Mouse (Mus musculus) lung, postnatal 4 days (tissue): ENCODE results near the gene Gab2.
A peak's percentile ranks its signal among the peaks of the same experiment; 100 is the strongest.

Experiments
- DNase-seq, 2 experiments: peaks; one replicate each; pipeline ENCODE4 v3.0.0; 2021

The Gab2 gene

DNA sequence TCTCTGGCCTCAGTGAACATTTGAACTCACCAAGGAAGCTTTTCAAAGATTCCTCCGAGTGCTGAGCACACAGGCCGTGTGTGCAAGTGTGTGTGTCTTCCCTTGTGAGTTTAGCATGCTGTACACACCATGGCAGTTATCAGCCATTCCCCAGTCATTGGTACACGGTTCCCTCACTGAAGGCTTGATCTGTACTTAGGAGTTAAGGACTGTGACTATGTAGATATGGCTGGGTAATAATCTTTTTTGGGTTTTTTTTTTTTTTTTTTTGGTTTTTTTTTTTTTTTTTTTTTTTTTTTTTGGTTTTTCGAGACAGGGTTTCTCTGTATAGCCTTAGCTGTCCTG, 265.4 kb downstream of the Gab2 start:
- DNase-seq, result no peak

DNA sequence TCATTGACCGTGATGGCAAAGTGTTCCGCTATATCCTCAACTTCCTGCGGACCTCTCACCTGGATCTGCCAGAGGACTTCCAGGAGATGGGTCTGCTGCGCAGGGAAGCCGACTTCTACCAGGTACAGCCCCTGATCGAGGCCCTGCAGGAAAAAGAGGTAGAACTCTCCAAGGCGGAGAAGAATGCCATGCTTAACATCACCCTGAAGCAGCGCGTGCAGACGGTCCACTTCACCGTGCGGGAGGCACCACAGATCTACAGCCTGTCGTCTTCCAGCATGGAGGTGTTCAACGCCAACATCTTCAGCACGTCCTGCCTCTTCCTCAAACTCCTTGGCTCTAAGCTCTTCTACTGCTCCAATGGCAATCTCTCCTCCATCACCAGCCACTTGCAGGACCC, 266.1 kb downstream of the Gab2 start:
- no peak for DNase-seq

- no peak for DNase-seq
Observed at GRCm38 (mm10) chr7:97348318-97348717, 266.9 kb downstream of the Gab2 start.

DNA sequence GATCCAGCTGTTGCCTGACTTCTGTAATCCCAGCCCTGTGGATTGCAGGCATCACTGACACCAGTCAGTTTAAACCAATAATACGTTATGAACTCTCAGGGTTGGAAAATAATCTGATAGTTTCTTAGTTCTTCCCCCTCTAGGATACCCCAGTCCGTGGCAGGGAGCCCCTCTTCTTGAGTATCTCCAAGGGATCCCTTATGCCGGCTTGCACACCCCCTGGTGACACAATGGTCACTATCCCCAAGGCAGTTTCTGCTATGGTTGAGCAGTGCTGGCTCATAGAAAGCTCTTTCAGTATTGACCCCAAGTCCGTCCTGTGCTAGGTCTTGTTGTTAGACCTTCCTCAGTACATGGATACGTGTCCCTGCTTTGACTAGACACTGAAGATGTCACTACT, 267.4 kb downstream of the Gab2 start:
- DNase-seq, result no peak

- DNase-seq, result no peak
Observed at GRCm38 (mm10) chr7:97349438-97349837, 268.1 kb downstream of the Gab2 start.

GRCm38 (mm10) chr7:97350891-97351290, 269.5 kb downstream of the Gab2 start:
- no peak for DNase-seq

GRCm38 (mm10) chr7:97351792-97352513, 270.6 kb downstream of the Gab2 start:
- no peak for DNase-seq

GRCm38 (mm10) chr7:97353356-97353755, 272.0 kb downstream of the Gab2 start:
- DNase-seq, result no peak

DNA sequence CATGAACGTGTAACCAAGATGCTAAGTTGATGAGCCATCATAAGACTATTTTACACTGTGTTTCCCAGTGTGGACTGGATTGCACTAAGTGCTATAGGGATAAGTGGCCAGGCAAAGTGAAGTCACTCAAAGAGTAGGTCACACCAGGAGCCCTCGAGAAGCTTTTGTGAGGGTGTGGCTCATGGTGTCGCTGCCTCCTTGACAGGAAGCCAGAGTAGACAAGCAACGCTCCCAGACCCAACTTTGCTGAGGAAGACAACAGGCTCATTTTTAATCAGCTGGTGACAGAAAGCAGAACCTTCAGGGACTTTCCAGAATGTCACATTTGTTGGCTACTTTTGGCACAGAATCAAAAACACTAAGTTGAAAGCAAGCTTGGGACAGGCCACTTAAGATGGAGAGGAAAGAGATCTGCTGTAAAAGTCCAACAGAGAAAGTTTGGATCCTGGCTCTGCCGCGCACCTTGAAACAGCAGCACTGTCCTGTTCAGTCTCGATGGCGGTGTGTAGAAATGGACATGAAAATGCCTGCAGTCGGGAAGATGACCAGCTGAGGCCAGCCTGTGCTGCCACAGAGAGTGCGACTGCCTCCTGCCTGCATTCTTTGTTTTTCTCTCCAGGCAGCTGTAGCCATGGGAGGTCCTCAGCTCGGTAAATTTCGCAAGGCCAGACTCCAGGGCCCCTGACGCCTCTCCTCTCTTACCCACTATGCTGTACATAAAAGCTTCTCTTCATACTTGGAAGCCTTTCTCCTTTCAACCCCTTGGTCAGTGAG, 273.9 kb downstream of the Gab2 start:
- DNase-seq, result peak; percentile 59 to 68

GRCm38 (mm10) chr7:97356253-97356652, 274.9 kb downstream of the Gab2 start:
- peak; percentile 34 to 76 for DNase-seq

GRCm38 (mm10) chr7:97356875-97357276, 275.5 kb downstream of the Gab2 start:
- peak; percentile 70 to 87 for DNase-seq

DNA sequence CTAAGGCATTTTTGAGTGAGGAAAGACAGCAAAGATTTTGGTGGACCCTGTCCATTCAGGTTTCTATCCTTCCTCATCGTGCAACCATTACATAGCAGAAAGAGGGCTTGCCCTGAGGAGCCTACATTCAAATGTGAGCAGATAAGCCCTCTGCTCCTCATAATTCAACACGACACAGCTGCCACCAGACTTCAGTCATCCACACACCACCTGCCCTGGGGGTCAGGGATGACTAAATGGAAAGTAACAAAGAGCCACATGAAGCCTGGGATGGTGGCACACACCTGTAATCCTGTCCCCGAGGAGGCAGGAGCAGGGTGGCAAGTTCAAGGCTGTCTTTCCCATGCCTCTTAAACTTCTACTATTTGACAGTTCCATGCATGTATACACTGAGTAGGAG, 276.5 kb downstream of the Gab2 start:
- DNase-seq, result no peak

DNA sequence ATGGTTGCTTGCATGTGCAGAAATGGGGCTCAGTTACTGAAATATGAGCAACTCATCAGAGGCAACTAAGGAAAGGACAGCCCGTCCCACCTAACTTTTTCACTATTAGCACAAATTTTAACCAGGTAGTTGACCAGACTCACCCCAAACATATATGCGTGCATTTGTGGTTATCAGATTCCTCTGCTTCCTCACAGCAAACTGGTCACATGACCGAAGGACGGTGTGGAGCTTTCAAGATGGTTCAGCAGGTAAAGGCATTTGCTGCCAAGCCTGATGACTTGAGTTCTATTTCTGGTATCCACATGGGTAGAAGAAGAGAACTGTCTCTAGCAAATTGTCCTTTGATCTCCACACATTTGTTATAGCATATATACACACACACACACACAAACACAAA, 277.0 kb downstream of the Gab2 start:
- no peak for DNase-seq
